Mouse (Mus musculus) C2C12 (cell line): ENCODE measurements at regions not wholly inside any gene's neighbourhood (a gene's known extent, or its start where the extent isn't known, plus 50 kb on each side); places are given as distances from the start of the nearest gene placed in this dataset.

ENCODE experiments used
- CEBPB ChIP-seq: IDR thresholded peaks from one replicate; pipeline ENCODE4 v1.6.1; 2011; ENCODE audit warnings: low read depth, mild to moderate bottlenecking, control low read depth, moderate library complexity
- CTCF ChIP-seq: IDR thresholded peaks from one replicate; pipeline ENCODE4 v1.5.1; 2011; ENCODE audit not compliant: control insufficient read depth, insufficient read depth, insufficient read length
- FOSL1 ChIP-seq: IDR thresholded peaks from one replicate; pipeline ENCODE4 v1.8.0; 2011; ENCODE audit warnings: mild to moderate bottlenecking, low read length; ENCODE audit not compliant: poor library complexity, insufficient read depth, severe bottlenecking
- MAX ChIP-seq: IDR thresholded peaks from one replicate; pipeline ENCODE4 v1.6.1; 2011; ENCODE audit warnings: mild to moderate bottlenecking, control low read depth
- MYOD1 ChIP-seq: IDR thresholded peaks from one replicate; pipeline ENCODE4 v1.6.1; 2011; ENCODE audit warnings: low read depth; ENCODE audit not compliant: control insufficient read depth, insufficient read length
- USF1 ChIP-seq: IDR thresholded peaks from one replicate; pipeline ENCODE4 v1.6.1; 2011; ENCODE audit warnings: low read depth, mild to moderate bottlenecking, control low read depth, moderate library complexity

GRCm38 (mm10) chr17:85931955-85932354 lies 213.0 kb downstream of the Srbd1 start:
- TF ChIP-seq FOSL1, result no peak
- no peak for TF ChIP-seq CTCF
- TF ChIP-seq MAX, result no peak
- no peak for TF ChIP-seq MYOD1
- no peak for TF ChIP-seq USF1
- no peak for TF ChIP-seq CEBPB
